In the genomic region with DNA sequence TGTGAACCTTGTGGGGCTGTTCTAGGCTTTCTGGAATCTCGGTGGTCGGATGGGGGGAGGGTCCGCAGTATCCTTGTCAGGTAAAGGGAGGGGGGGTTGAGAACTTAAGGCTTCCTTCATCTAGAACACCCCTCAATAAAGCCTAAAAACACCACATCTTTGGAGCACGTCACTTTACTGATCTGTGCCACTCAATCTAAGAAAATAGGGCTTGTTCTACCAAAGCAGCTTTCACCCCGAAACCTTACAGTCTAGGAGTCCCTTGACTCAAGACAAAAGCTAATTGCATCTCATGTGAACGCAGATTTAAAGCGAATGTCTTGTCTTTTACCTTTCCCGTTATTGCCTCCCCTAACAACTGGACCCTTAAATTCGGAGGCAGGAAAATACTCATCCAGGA, we compare ENCODE assay signal across 8 mouse cellular contexts. TPM values are rescaled to one million over a fixed set of nuclear protein-coding genes. Genes with fewer than 3 reads are reported as not detected.
DNase-seq lines count a peak whose midpoint lies in the region; ATAC-seq and TF ChIP-seq lines count a peak whose summit lies in the region.

No protein-coding gene starts in this region.

- TF ChIP-seq POLR2A in thymus, adult 2 months (IDR thresholded peaks at IDR 0.05; ENCODE audit: control insufficient read depth, extremely low read depth, insufficient read depth, low read length, poor library complexity): no peak

- no peak for TF ChIP-seq CTCF in thymus, adult 2 months (IDR thresholded peaks at IDR 0.05; ENCODE audit: borderline replicate concordance, control insufficient read depth, extremely low read depth, insufficient read depth, low read length, poor library complexity)

- peaks cover 43% of the 10 kb centered on the region for H3K4me1 ChIP-seq in kidney, embryonic 15.5 days
- H3K4me1 ChIP-seq in embryonic facial prominence, embryonic 12.5 days: peaks cover 25% of the 10 kb centered on the region
- H3K4me1 ChIP-seq in intestine, embryonic 16.5 days (ENCODE audit: control insufficient read depth, insufficient read depth, low read length): peaks cover 31% of the 10 kb centered on the region
- peaks cover 37% of the 10 kb centered on the region for H3K4me1 ChIP-seq in neural tube, embryonic 13.5 days (replicated peaks)
- H3K4me1 ChIP-seq in thymus, adult 2 months (replicated peaks; ENCODE audit: control insufficient read depth, insufficient read depth, low read length): 0 out of 2 replicates have a peak, but pooled peaks cover 6% of the 10 kb centered on the region

- H3K27me3 ChIP-seq in kidney, embryonic 15.5 days: peaks cover 91% of the 10 kb centered on the region
- H3K27me3 ChIP-seq in embryonic facial prominence, embryonic 12.5 days: peaks cover 78% of the 10 kb centered on the region
- peaks cover 22% of the 10 kb centered on the region for H3K27me3 ChIP-seq in intestine, embryonic 16.5 days (replicated peaks; ENCODE audit: control insufficient read depth, insufficient read depth, low read length)
- peaks cover 89% of the 10 kb centered on the region for H3K27me3 ChIP-seq in neural tube, embryonic 13.5 days
- H3K27me3 ChIP-seq in thymus, adult 2 months (ENCODE audit: control insufficient read depth, insufficient read depth, low read length): peaks cover 25% of the 10 kb centered on the region

- no peak overlapping the region for H3K27ac ChIP-seq in kidney, embryonic 15.5 days
- no peak overlapping the region for H3K27ac ChIP-seq in embryonic facial prominence, embryonic 12.5 days
- H3K27ac ChIP-seq in intestine, embryonic 16.5 days (ENCODE audit: low read length): no peak overlapping the region
- no peak overlapping the region for H3K27ac ChIP-seq in neural tube, embryonic 13.5 days (replicated peaks)
- no peak overlapping the region for H3K27ac ChIP-seq in thymus, adult 2 months (ENCODE audit: control insufficient read depth, insufficient read depth, low read length)

- peak overlapping the region; percentile 97 for H3K4me2 ChIP-seq in kidney, embryonic 15.5 days
- H3K4me2 ChIP-seq in embryonic facial prominence, embryonic 12.5 days (replicated peaks): peak overlapping the region; percentile 93
- H3K4me2 ChIP-seq in intestine, embryonic 16.5 days (ENCODE audit: low read depth, low read length): peak overlapping the region; percentile 95
- peak overlapping the region; percentile 93 for H3K4me2 ChIP-seq in neural tube, embryonic 13.5 days

- 7% methylated on average over 9 of the region's 9 CpGs for WGBS in kidney, embryonic 15.5 days
- 1% methylated on average over 9 of the region's 9 CpGs for WGBS in embryonic facial prominence, embryonic 12.5 days
- WGBS in intestine, embryonic 16.5 days: 9% methylated on average over 9 of the region's 9 CpGs
- 5% methylated on average over 9 of the region's 9 CpGs for WGBS in neural tube, embryonic 13.5 days
- WGBS in thymus, adult 2 months: 12% methylated on average over 9 of the region's 9 CpGs

- H3K9me3 ChIP-seq in kidney, embryonic 15.5 days (replicated peaks): no peaks in the 10 kb centered on the region
- no peaks in the 10 kb centered on the region for H3K9me3 ChIP-seq in embryonic facial prominence, embryonic 12.5 days
- H3K9me3 ChIP-seq in intestine, embryonic 16.5 days (ENCODE audit: control insufficient read depth, low read length): no peaks in the 10 kb centered on the region
- no peaks in the 10 kb centered on the region for H3K9me3 ChIP-seq in neural tube, embryonic 13.5 days

- no peak for DNase-seq in kidney, postnatal 10 days
- DNase-seq in left cerebral cortex, adult 11 months (ENCODE audit: low spot score): no peak
- no peak for DNase-seq in thymus, adult 2 months
- DNase-seq in layer of hippocampus, adult 9-11 months: no peak

- H3K9ac ChIP-seq in kidney, embryonic 15.5 days: no peak overlapping the region
- H3K9ac ChIP-seq in embryonic facial prominence, embryonic 12.5 days: no peak overlapping the region
- peak overlapping the region; percentile 45; the same call in 1 of the 2 replicates for H3K9ac ChIP-seq in intestine, embryonic 16.5 days (ENCODE audit: low read depth, low read length)
- H3K9ac ChIP-seq in neural tube, embryonic 13.5 days: no peak overlapping the region

- ATAC-seq in kidney, embryonic 15.5 days (replicated peaks; ENCODE audit: low FRiP score): no peak
- no peak for ATAC-seq in embryonic facial prominence, embryonic 12.5 days (ENCODE audit: insufficient number of reproducible peaks, insufficient read depth, low FRiP score, low TSS enrichment)
- ATAC-seq in intestine, embryonic 16.5 days: no peak
- ATAC-seq in neural tube, embryonic 13.5 days (ENCODE audit: low read depth): no peak

- H3K36me3 ChIP-seq in kidney, embryonic 15.5 days: no peaks in the 10 kb centered on the region
- no peaks in the 10 kb centered on the region for H3K36me3 ChIP-seq in embryonic facial prominence, embryonic 12.5 days
- no peaks in the 10 kb centered on the region for H3K36me3 ChIP-seq in intestine, embryonic 16.5 days (ENCODE audit: control insufficient read depth, insufficient read depth, low read length)
- H3K36me3 ChIP-seq in neural tube, embryonic 13.5 days: no peaks in the 10 kb centered on the region
- no peaks in the 10 kb centered on the region for H3K36me3 ChIP-seq in thymus, adult 2 months (ENCODE audit: control insufficient read depth, insufficient read depth, low read length)

- peak overlapping the region; percentile 58 for H3K4me3 ChIP-seq in kidney, embryonic 15.5 days (replicated peaks)
- peak overlapping the region; percentile 49 for H3K4me3 ChIP-seq in embryonic facial prominence, embryonic 12.5 days
- H3K4me3 ChIP-seq in intestine, embryonic 16.5 days (ENCODE audit: low read length): peak overlapping the region; percentile 61
- peak overlapping the region; percentile 48 for H3K4me3 ChIP-seq in neural tube, embryonic 13.5 days
- H3K4me3 ChIP-seq in thymus, adult 2 months (ENCODE audit: control insufficient read depth, insufficient read depth, low read length): no peak overlapping the region

RNA-seq across cellular contexts. Expression of gene Ovol2, which starts 0.5 kb away (rescaled TPM):
- 1.0 and 1.5 TPM in 2 replicates for polyA plus RNA-seq in kidney, embryonic 15.5 days (2015; fragmentation: Nextera tagmentation; extraction: Ambion mirVana)
- 1.1 and 1.6 TPM in 2 replicates for polyA plus RNA-seq in embryonic facial prominence, embryonic 12.5 days (2016; fragmentation: Nextera tagmentation; extraction: Ambion mirVana)
- 1.2 TPM in 2 replicates for polyA plus RNA-seq in intestine, embryonic 16.5 days (2015; fragmentation: Nextera tagmentation; extraction: Ambion mirVana)
- polyA plus RNA-seq in neural tube, embryonic 13.5 days (2015; fragmentation: Nextera tagmentation; extraction: Ambion mirVana): 0.21 TPM in 1 of 2 replicates, not detected in the other
- 0.71 and 0.93 TPM in 2 replicates for polyA plus RNA-seq in thymus, adult 2 months (2012; rRNA removed)

RNA-seq across cellular contexts. Expression of gene Kat14, which starts 36.3 kb away (rescaled TPM):
- polyA plus RNA-seq in kidney, embryonic 15.5 days (2015; fragmentation: Nextera tagmentation; extraction: Ambion mirVana): 48.5 and 50.3 TPM in 2 replicates
- polyA plus RNA-seq in embryonic facial prominence, embryonic 12.5 days (2016; fragmentation: Nextera tagmentation; extraction: Ambion mirVana): 51.3 and 53.3 TPM in 2 replicates
- polyA plus RNA-seq in intestine, embryonic 16.5 days (2015; fragmentation: Nextera tagmentation; extraction: Ambion mirVana): 44.7 and 45.5 TPM in 2 replicates
- 27.5 and 31.1 TPM in 2 replicates for polyA plus RNA-seq in neural tube, embryonic 13.5 days (2015; fragmentation: Nextera tagmentation; extraction: Ambion mirVana)
- 30.2 and 34.8 TPM in 2 replicates for polyA plus RNA-seq in thymus, adult 2 months (2012; rRNA removed)

RNA-seq across cellular contexts. Expression of gene Pet117, which starts 36.3 kb away (rescaled TPM):
- polyA plus RNA-seq in kidney, embryonic 15.5 days (2015; fragmentation: Nextera tagmentation; extraction: Ambion mirVana): 3.1 and 4.5 TPM in 2 replicates
- not detected in 2 replicates for polyA plus RNA-seq in embryonic facial prominence, embryonic 12.5 days (2016; fragmentation: Nextera tagmentation; extraction: Ambion mirVana)
- 1.3 and 4.2 TPM in 2 replicates for polyA plus RNA-seq in intestine, embryonic 16.5 days (2015; fragmentation: Nextera tagmentation; extraction: Ambion mirVana)
- polyA plus RNA-seq in neural tube, embryonic 13.5 days (2015; fragmentation: Nextera tagmentation; extraction: Ambion mirVana): 2.4 and 6.1 TPM in 2 replicates
- not detected in 2 replicates for polyA plus RNA-seq in thymus, adult 2 months (2012; rRNA removed)
